Mouse (Mus musculus): Measurements from ENCODE around the gene Arl8a. TPM values are rescaled to one million over a fixed set of nuclear protein-coding genes. Genes with fewer than 3 reads are reported as not detected.

Gene Arl8a
- polyA plus RNA-seq, 1 experiment from 2014 or later = 329 TPM

GRCm38 (mm10) chr1:135131034-135131433 is 15.6 kb upstream of the Arl8a start:
- Histone ChIP-seq H3K4me3 (ENCODE audit: low read length) (no peak overlapping the region), H3K27me3 (replicated peaks; ENCODE audit: control insufficient read depth, insufficient read depth, low read length) (0 out of 2 replicates have a peak, but pooled peaks cover 2% of the 10 kb centered on the region), H3K9ac (ENCODE audit: low read depth, low read length) (no peak overlapping the region), H3K27ac (ENCODE audit: low read depth, low read length) (no peak overlapping the region), H3K9me3 (ENCODE audit: control insufficient read depth, low read length) (no peaks in the 10 kb centered on the region), H3K4me1 (ENCODE audit: control insufficient read depth, insufficient read depth, low read depth, low read length) (peaks cover 2% of the 10 kb centered on the region; the same call in 1 of the 2 replicates), H3K4me2 (ENCODE audit: low read length) (no peak overlapping the region), H3K36me3 (ENCODE audit: control insufficient read depth, insufficient read depth, low read length) (no peaks in the 10 kb centered on the region)
- ATAC-seq = no peak
- WGBS = 45% methylated on average over 6 of the region's 6 CpGs

- H3K27ac ChIP-seq (ENCODE audit: low read depth, low read length) = no peak overlapping the region
- peaks cover 2% of the 10 kb centered on the region; the same call in 1 of the 2 replicates for H3K4me1 ChIP-seq (ENCODE audit: control insufficient read depth, insufficient read depth, low read depth, low read length)
- H3K9ac ChIP-seq (ENCODE audit: low read depth, low read length) = no peak overlapping the region
- H3K4me3 ChIP-seq (ENCODE audit: low read length) = no peak overlapping the region
- H3K9me3 ChIP-seq (ENCODE audit: control insufficient read depth, low read length) = no peaks in the 10 kb centered on the region
- no peak overlapping the region for H3K4me2 ChIP-seq (ENCODE audit: low read length)
- H3K27me3 ChIP-seq (replicated peaks; ENCODE audit: control insufficient read depth, insufficient read depth, low read length) = 0 out of 2 replicates have a peak, but pooled peaks cover 2% of the 10 kb centered on the region
- ATAC-seq = no peak
- WGBS = 68% methylated on average over 8 of the region's 8 CpGs
- H3K36me3 ChIP-seq (ENCODE audit: control insufficient read depth, insufficient read depth, low read length) = no peaks in the 10 kb centered on the region
These were observed 15.1 kb upstream of the Arl8a start for GRCm38 (mm10) chr1:135131560-135131959.

GRCm38 (mm10) chr1:135132473-135132872 is 14.2 kb upstream of the Arl8a start, which contains the start of gene Ptpn7:
Gene Ptpn7, plus strand, starts transcription at chr1:135132700.
- no peaks in the 10 kb centered on the region; the same call in 1 of the 2 replicates for H3K4me1 ChIP-seq (ENCODE audit: control insufficient read depth, insufficient read depth, low read depth, low read length)
- no peaks in the 10 kb centered on the region for H3K9me3 ChIP-seq (ENCODE audit: control insufficient read depth, low read length)
- no peak within 1 kb of the TSS for H3K9ac ChIP-seq (ENCODE audit: low read depth, low read length)
- H3K4me3 ChIP-seq (ENCODE audit: low read length) = no peak within 1 kb of the TSS
- H3K27me3 ChIP-seq (replicated peaks; ENCODE audit: control insufficient read depth, insufficient read depth, low read length) = 0 out of 2 replicates have a peak, but pooled peaks cover 2% of the 10 kb centered on the region
- H3K27ac ChIP-seq (ENCODE audit: low read depth, low read length) = no peak within 1 kb of the TSS
- no peak within 1 kb of the TSS for H3K4me2 ChIP-seq (ENCODE audit: low read length)
- no peak for ATAC-seq
- 41% methylated on average over 10 of the region's 10 CpGs for WGBS
- H3K36me3 ChIP-seq (ENCODE audit: control insufficient read depth, insufficient read depth, low read length) = no peaks in the 10 kb centered on the region

GRCm38 (mm10) chr1:135132893-135133369 is 13.7 kb upstream of the Arl8a start:
- 0 out of 2 replicates have a peak, but pooled peaks cover 2% of the 10 kb centered on the region for H3K27me3 ChIP-seq (replicated peaks; ENCODE audit: control insufficient read depth, insufficient read depth, low read length)

GRCm38 (mm10) chr1:135133678-135134435 is 12.8 kb upstream of the Arl8a start:
- no peaks in the 10 kb centered on the region; the same call in 1 of the 2 replicates for H3K4me1 ChIP-seq (ENCODE audit: control insufficient read depth, insufficient read depth, low read depth, low read length)
- 0 out of 2 replicates have a peak, but pooled peaks cover 2% of the 10 kb centered on the region for H3K27me3 ChIP-seq (replicated peaks; ENCODE audit: control insufficient read depth, insufficient read depth, low read length)
- no peak overlapping the region for H3K27ac ChIP-seq (ENCODE audit: low read depth, low read length)
- no peak overlapping the region for H3K4me3 ChIP-seq (ENCODE audit: low read length)
- no peaks in the 10 kb centered on the region for H3K36me3 ChIP-seq (ENCODE audit: control insufficient read depth, insufficient read depth, low read length)
- H3K9me3 ChIP-seq (ENCODE audit: control insufficient read depth, low read length) = no peaks in the 10 kb centered on the region
- ATAC-seq = no peak
- no peak overlapping the region for H3K9ac ChIP-seq (ENCODE audit: low read depth, low read length)
- H3K4me2 ChIP-seq (ENCODE audit: low read length) = no peak overlapping the region
- 88% methylated on average over 10 of the region's 10 CpGs for WGBS

More at GRCm38 (mm10) chr1:135132893-135133369, 13.7 kb upstream of the Arl8a start:
- H3K36me3 ChIP-seq (ENCODE audit: control insufficient read depth, insufficient read depth, low read length) = no peaks in the 10 kb centered on the region
- no peak overlapping the region for H3K4me3 ChIP-seq (ENCODE audit: low read length)
- WGBS = 92% methylated on average over 9 of the region's 9 CpGs
- H3K4me2 ChIP-seq (ENCODE audit: low read length) = no peak overlapping the region
- H3K4me1 ChIP-seq (ENCODE audit: control insufficient read depth, insufficient read depth, low read depth, low read length) = no peaks in the 10 kb centered on the region; the same call in 1 of the 2 replicates
- H3K27ac ChIP-seq (ENCODE audit: low read depth, low read length) = no peak overlapping the region
- H3K9me3 ChIP-seq (ENCODE audit: control insufficient read depth, low read length) = no peaks in the 10 kb centered on the region
- no peak overlapping the region for H3K9ac ChIP-seq (ENCODE audit: low read depth, low read length)
- ATAC-seq = no peak

- no peak overlapping the region for H3K4me2 ChIP-seq (ENCODE audit: low read length)
- H3K4me3 ChIP-seq (ENCODE audit: low read length) = no peak overlapping the region
- H3K36me3 ChIP-seq (ENCODE audit: control insufficient read depth, insufficient read depth, low read length) = no peaks in the 10 kb centered on the region
- no peaks in the 10 kb centered on the region for H3K27me3 ChIP-seq (replicated peaks; ENCODE audit: control insufficient read depth, insufficient read depth, low read length)
- no peak overlapping the region for H3K9ac ChIP-seq (ENCODE audit: low read depth, low read length)
- ATAC-seq = no peak
- 91% methylated on average over 8 of the region's 8 CpGs for WGBS
- H3K4me1 ChIP-seq (ENCODE audit: control insufficient read depth, insufficient read depth, low read depth, low read length) = no peaks in the 10 kb centered on the region; the same call in 1 of the 2 replicates
- H3K9me3 ChIP-seq (ENCODE audit: control insufficient read depth, low read length) = no peaks in the 10 kb centered on the region
- no peak overlapping the region for H3K27ac ChIP-seq (ENCODE audit: low read depth, low read length)
These were observed 11.4 kb upstream of the Arl8a start for GRCm38 (mm10) chr1:135135111-135135787.

GRCm38 (mm10) chr1:135136500-135136899 is 10.1 kb upstream of the Arl8a start:
- Histone ChIP-seq H3K27ac (ENCODE audit: low read depth, low read length) (no peak overlapping the region), H3K9me3 (ENCODE audit: control insufficient read depth, low read length) (no peaks in the 10 kb centered on the region), H3K4me3 (ENCODE audit: low read length) (no peak overlapping the region), H3K4me1 (ENCODE audit: control insufficient read depth, insufficient read depth, low read depth, low read length) (no peaks in the 10 kb centered on the region; the same call in 1 of the 2 replicates), H3K36me3 (ENCODE audit: control insufficient read depth, insufficient read depth, low read length) (no peaks in the 10 kb centered on the region), H3K27me3 (replicated peaks; ENCODE audit: control insufficient read depth, insufficient read depth, low read length) (no peaks in the 10 kb centered on the region), H3K4me2 (ENCODE audit: low read length) (no peak overlapping the region), H3K9ac (ENCODE audit: low read depth, low read length) (no peak overlapping the region)
- 0% methylated on average over 1 of the region's 1 CpGs for WGBS
- peak; percentile 67; the same call in 1 of the 2 replicates for ATAC-seq

- Histone ChIP-seq H3K4me3 (ENCODE audit: low read length) (no peak overlapping the region), H3K9ac (ENCODE audit: low read depth, low read length) (no peak overlapping the region), H3K36me3 (ENCODE audit: control insufficient read depth, insufficient read depth, low read length) (no peaks in the 10 kb centered on the region), H3K9me3 (ENCODE audit: control insufficient read depth, low read length) (no peaks in the 10 kb centered on the region), H3K27me3 (replicated peaks; ENCODE audit: control insufficient read depth, insufficient read depth, low read length) (no peaks in the 10 kb centered on the region), H3K4me2 (ENCODE audit: low read length) (no peak overlapping the region), H3K27ac (ENCODE audit: low read depth, low read length) (no peak overlapping the region), H3K4me1 (ENCODE audit: control insufficient read depth, insufficient read depth, low read depth, low read length) (no peaks in the 10 kb centered on the region)
- ATAC-seq = no peak
- 80% methylated on average over 2 of the region's 2 CpGs for WGBS
These were observed 6.7 kb upstream of the Arl8a start for GRCm38 (mm10) chr1:135139906-135140305.

- H3K4me3 ChIP-seq (ENCODE audit: low read length) = no peak overlapping the region
- H3K4me2 ChIP-seq (ENCODE audit: low read length) = no peak overlapping the region
- no peak overlapping the region for H3K9ac ChIP-seq (ENCODE audit: low read depth, low read length)
- ATAC-seq = no peak
- 79% methylated on average over 2 of the region's 2 CpGs for WGBS
- H3K27ac ChIP-seq (ENCODE audit: low read depth, low read length) = no peak overlapping the region
- no peaks in the 10 kb centered on the region for H3K36me3 ChIP-seq (ENCODE audit: control insufficient read depth, insufficient read depth, low read length)
- H3K27me3 ChIP-seq (replicated peaks; ENCODE audit: control insufficient read depth, insufficient read depth, low read length) = no peaks in the 10 kb centered on the region
- no peaks in the 10 kb centered on the region for H3K9me3 ChIP-seq (ENCODE audit: control insufficient read depth, low read length)
- peaks cover 6% of the 10 kb centered on the region for H3K4me1 ChIP-seq (ENCODE audit: control insufficient read depth, insufficient read depth, low read depth, low read length)
These were observed 4.2 kb upstream of the Arl8a start for GRCm38 (mm10) chr1:135142452-135142851.

All from hindbrain, embryonic 16.5 days (tissue).